Mouse (Mus musculus) heart, embryonic 16.5 days (tissue): ENCODE results near the gene Zyg11b. TPM values are rescaled to one million over a fixed set of nuclear protein-coding genes. Genes with fewer than 3 reads are reported as not detected.

ENCODE experiments used
- ATAC-seq: fragments of 200-750 bp; cut with Nextera tagmentation; replicated peaks from 2 replicates; pipeline ENCODE4 v1.8.0; 2017; ENCODE audit warnings: moderate number of reproducible peaks; ENCODE audit not compliant: insufficient read depth, low FRiP score; ENCODE audit errors: extremely low read depth
- H3K27ac ChIP-seq: fragments of 300-500 bp; sonication (generic); 2 replicates; pipeline ENCODE4 v1.5.1; 2014; ENCODE audit warnings: mild to moderate bottlenecking, low read length, control low read depth, moderate library complexity
- H3K27me3 ChIP-seq: fragments of 300-500 bp; sonication (generic); 2 replicates; pipeline ENCODE4 v1.6.1; 2014; ENCODE audit warnings: low read length, mixed read lengths; ENCODE audit not compliant: control insufficient read depth, insufficient read depth
- H3K36me3 ChIP-seq: fragments of 300-500 bp; sonication (generic); 2 replicates; pipeline ENCODE4 v1.6.1; 2014; ENCODE audit not compliant: control insufficient read depth, insufficient read depth
- H3K4me1 ChIP-seq: fragments of 300-500 bp; sonication (generic); 2 replicates; pipeline ENCODE4 v1.6.1; 2014; ENCODE audit warnings: low read length, mixed read lengths; ENCODE audit not compliant: control insufficient read depth, insufficient read depth
- H3K4me2 ChIP-seq: fragments of 300-500 bp; sonication (generic); 2 replicates; pipeline ENCODE4 v1.6.1; 2014; ENCODE audit warnings: low read depth, mild to moderate bottlenecking, control low read depth, low read length
- H3K4me3 ChIP-seq: fragments of 300-500 bp; sonication (generic); 2 replicates; pipeline ENCODE4 v1.5.1; 2014; ENCODE audit warnings: mild to moderate bottlenecking, control low read depth, low read length
- H3K9ac ChIP-seq: fragments of 300-500 bp; sonication (generic); 2 replicates; pipeline ENCODE4 v1.6.1; 2014; ENCODE audit warnings: low read length, control low read depth
- H3K9me3 ChIP-seq: fragments of 300-500 bp; sonication (generic); replicated peaks from 2 replicates; pipeline ENCODE4 v1.6.1; 2016; ENCODE audit warnings: low read length; ENCODE audit not compliant: control insufficient read depth
- WGBS: fragments of 180-500 bp; shearing (Covaris S2); extraction: QIAGEN DNeasy Blood & Tissue Kit; methylation state at CpG from one replicate; pipeline ENCODE4 v1.1.7; 2014; 5-methylcytosine and 5-hydroxymethylcytosine counted together
- polyA plus RNA-seq: library from polyadenylated mRNA; unstranded; fragments of >200 nt; fragmentation: Nextera tagmentation; extraction: Ambion mirVana; gene quantifications from 2 replicates; pipeline ENCODE4 v1.2.1, GENCODE M21; 2015

The Zyg11b gene
- polyA plus RNA-seq: 7.6 and 8.3 TPM in 2 replicates

- H3K4me2 ChIP-seq: peak within 1 kb of the TSS; percentile 91
- H3K9ac ChIP-seq: peak within 1 kb of the TSS; percentile 92
- peak within 1 kb of the TSS; percentile 81 for H3K4me3 ChIP-seq
- WGBS: under 1% methylated on average over 58 of the region's 58 CpGs
- no peaks in the 10 kb centered on the region for H3K36me3 ChIP-seq
- H3K27ac ChIP-seq: peak within 1 kb of the TSS; percentile 87
- ATAC-seq: peak; percentile 95
- peaks cover 5% of the 10 kb centered on the region for H3K9me3 ChIP-seq
- H3K27me3 ChIP-seq: no peaks in the 10 kb centered on the region
- peaks cover 27% of the 10 kb centered on the region for H3K4me1 ChIP-seq
Observed at GRCm38 (mm10) chr4:108300670-108301373, at the start of gene Zyg11b. Gene Zyg11b (minus strand): TSS chr4:108301096.

GRCm38 (mm10) chr4:108349836-108350547, 49.1 kb upstream of the Zyg11b start:
- no peak for ATAC-seq
- no peaks in the 10 kb centered on the region for H3K27me3 ChIP-seq
- WGBS: 19% methylated on average over 8 of the region's 8 CpGs
- H3K4me1 ChIP-seq: peaks cover 37% of the 10 kb centered on the region
- no peak overlapping the region for H3K9ac ChIP-seq
- peak overlapping the region; percentile 81 for H3K27ac ChIP-seq
- H3K4me3 ChIP-seq: no peak overlapping the region
- no peaks in the 10 kb centered on the region for H3K36me3 ChIP-seq
- no peak overlapping the region for H3K4me2 ChIP-seq
- H3K9me3 ChIP-seq: no peaks in the 10 kb centered on the region

GRCm38 (mm10) chr4:108349064-108349463, 48.2 kb upstream of the Zyg11b start:
- Histone ChIP-seq H3K9ac (0 out of 2 replicates have a peak overlapping the region, but pooled peaks have one; percentile 26), H3K4me3 (no peak overlapping the region), H3K36me3 (no peaks in the 10 kb centered on the region), H3K27ac (peak overlapping the region; percentile 49; the same call in 1 of the 2 replicates), H3K9me3 (no peaks in the 10 kb centered on the region), H3K4me2 (no peak overlapping the region), H3K4me1 (peaks cover 34% of the 10 kb centered on the region), H3K27me3 (no peaks in the 10 kb centered on the region)
- no peak for ATAC-seq
- WGBS: 83% methylated on average over 3 of the region's 3 CpGs

GRCm38 (mm10) chr4:108348256-108348875, 47.5 kb upstream of the Zyg11b start:
- 22% methylated on average over 5 of the region's 5 CpGs for WGBS
- Histone ChIP-seq H3K36me3 (no peaks in the 10 kb centered on the region), H3K27ac (peak overlapping the region; percentile 49), H3K9me3 (no peaks in the 10 kb centered on the region), H3K4me2 (no peak overlapping the region), H3K9ac (peak overlapping the region; percentile 26; the same call in 1 of the 2 replicates), H3K27me3 (no peaks in the 10 kb centered on the region), H3K4me3 (no peak overlapping the region), H3K4me1 (peaks cover 33% of the 10 kb centered on the region)
- ATAC-seq: no peak; the same call in 1 of the 2 replicates

GRCm38 (mm10) chr4:108347111-108347510, 46.2 kb upstream of the Zyg11b start:
- peaks cover 33% of the 10 kb centered on the region for H3K4me1 ChIP-seq
- no peak overlapping the region for H3K27ac ChIP-seq

GRCm38 (mm10) chr4:108345826-108346225, 44.9 kb upstream of the Zyg11b start:
- Histone ChIP-seq H3K4me2 (no peak overlapping the region), H3K36me3 (no peaks in the 10 kb centered on the region), H3K9me3 (no peaks in the 10 kb centered on the region), H3K4me3 (no peak overlapping the region), H3K4me1 (peaks cover 26% of the 10 kb centered on the region), H3K27me3 (no peaks in the 10 kb centered on the region), H3K27ac (no peak overlapping the region), H3K9ac (no peak overlapping the region)
- 55% methylated on average over 5 of the region's 5 CpGs for WGBS
- no peak for ATAC-seq

More at GRCm38 (mm10) chr4:108347111-108347510, 46.2 kb upstream of the Zyg11b start:
- H3K9ac ChIP-seq: no peak overlapping the region
- no peak overlapping the region for H3K4me3 ChIP-seq
- ATAC-seq: no peak
- no peak overlapping the region for H3K4me2 ChIP-seq
- no peaks in the 10 kb centered on the region for H3K36me3 ChIP-seq
- H3K9me3 ChIP-seq: no peaks in the 10 kb centered on the region
- WGBS: 78% methylated on average over 5 of the region's 5 CpGs
- H3K27me3 ChIP-seq: no peaks in the 10 kb centered on the region

- H3K9me3 ChIP-seq: no peaks in the 10 kb centered on the region
- no peak overlapping the region for H3K9ac ChIP-seq
- H3K4me3 ChIP-seq: no peak overlapping the region
- H3K36me3 ChIP-seq: peaks cover 2% of the 10 kb centered on the region; the same call in 1 of the 2 replicates
- 49% methylated on average over 7 of the region's 7 CpGs for WGBS
- H3K27ac ChIP-seq: peak overlapping the region; percentile 57
- ATAC-seq: no peak
- H3K4me2 ChIP-seq: no peak overlapping the region
- peaks cover 15% of the 10 kb centered on the region for H3K4me1 ChIP-seq
- H3K27me3 ChIP-seq: no peaks in the 10 kb centered on the region
Observed at GRCm38 (mm10) chr4:108344631-108345083, 43.8 kb upstream of the Zyg11b start.

- Histone ChIP-seq H3K4me3 (no peak overlapping the region), H3K36me3 (peaks cover 27% of the 10 kb centered on the region), H3K27me3 (no peaks in the 10 kb centered on the region), H3K27ac (no peak overlapping the region), H3K9me3 (no peaks in the 10 kb centered on the region), H3K9ac (no peak overlapping the region), H3K4me2 (no peak overlapping the region), H3K4me1 (0 out of 2 replicates have a peak, but pooled peaks cover under 1% of the 10 kb centered on the region)
- 28% methylated on average over 4 of the region's 4 CpGs for WGBS
- peak; percentile 66 for ATAC-seq
Observed at GRCm38 (mm10) chr4:108339277-108339690, 38.4 kb upstream of the Zyg11b start.
